In the genomic region with DNA sequence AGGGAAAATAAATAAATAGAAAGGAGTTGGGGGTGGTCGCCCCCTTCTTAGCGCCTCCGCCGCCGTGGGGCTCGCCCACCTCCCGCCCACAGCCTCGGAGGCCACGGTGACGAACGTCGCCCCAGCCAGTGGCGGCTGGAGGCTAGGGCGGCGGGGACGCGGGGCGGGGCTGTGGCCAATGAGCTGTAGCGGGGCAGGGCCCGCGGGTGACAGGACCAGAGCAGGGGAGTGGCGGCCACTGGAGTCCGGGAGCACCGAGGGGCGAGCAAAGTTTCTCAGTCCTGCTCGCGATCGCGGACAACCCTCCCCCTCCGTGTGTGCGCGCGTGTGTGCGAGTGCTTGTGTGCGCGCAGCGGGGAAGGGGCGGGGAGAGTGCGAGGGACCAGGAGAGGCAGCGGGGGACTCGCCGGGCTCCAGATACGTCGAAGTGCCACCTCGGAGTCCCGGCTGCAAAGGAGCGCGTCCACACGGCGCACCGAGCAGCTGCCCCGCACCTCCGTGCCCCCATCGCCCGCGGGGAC, we compare ENCODE assay signal across 8 mouse cellular contexts. TPM values are rescaled to one million over a fixed set of nuclear protein-coding genes. Genes with fewer than 3 reads are reported as not detected.
DNase-seq lines count a peak whose midpoint lies in the region; ATAC-seq and TF ChIP-seq lines count a peak whose summit lies in the region.

No protein-coding gene starts in this region.

- peak; percentile 94 for DNase-seq in brain, embryonic 14.5 days (ENCODE audit: low read depth)
- DNase-seq in heart, postnatal 4 days = peak; percentile 91
- peak; percentile 78 to 85 for DNase-seq in layer of hippocampus, postnatal 10 days (ENCODE audit: low spot score in 2 of 2)
- DNase-seq in lung, postnatal 10 days = peak; percentile 94
- DNase-seq in retina, embryonic 14.5 days (ENCODE audit: low spot score) = peak; percentile 91
- peak; percentile 67 to 72 for DNase-seq in urinary bladder, adult 18-20 months (ENCODE audit: low spot score in 2 of 2)

- peaks cover 4% of the 10 kb centered on the region for H3K27me3 ChIP-seq in C2C12 (ENCODE audit: control insufficient read depth, insufficient read depth, insufficient read length)

- no peaks in the 10 kb centered on the region for H3K79me3 ChIP-seq in C2C12 (ENCODE audit: low read depth)

- no peaks in the 10 kb centered on the region for H3K79me2 ChIP-seq in C2C12 (ENCODE audit: control insufficient read depth, insufficient read depth)

- no peaks in the 10 kb centered on the region for H3K36me3 ChIP-seq in C2C12 (ENCODE audit: control insufficient read depth, insufficient read depth)

- TF ChIP-seq POLR2A in brain, embryonic 14.5 days (IDR thresholded peaks at IDR 0.05; ENCODE audit: borderline replicate concordance, extremely low read depth, insufficient read depth, insufficient read length, poor library complexity, severe bottlenecking) = 0 out of 2 replicates have a peak, but pooled peaks have one; percentile 33

- H3ac ChIP-seq in C2C12 (ENCODE audit: control insufficient read depth, insufficient read length, low read depth) = peak overlapping the region; percentile 74

- peak overlapping the region; percentile 37 for H3K4me3 ChIP-seq in C2C12 (ENCODE audit: insufficient read depth, poor library complexity, severe bottlenecking)

- peak; percentile 48 for ATAC-seq in frontal cortex, adult (ENCODE audit: low TSS enrichment)

- no peak for TF ChIP-seq CTCF in C2C12 (IDR thresholded peaks at IDR 0.05; ENCODE audit: control insufficient read depth, insufficient read depth, insufficient read length)
- TF ChIP-seq CTCF in brain, embryonic 14.5 days (IDR thresholded peaks at IDR 0.05; ENCODE audit: borderline replicate concordance, extremely low read depth, insufficient read depth, insufficient read length) = no peak

TF ChIP-seq in C2C12, 6 proteins besides CTCF, POLR2A, EP300 and RAD21:
- TF ChIP-seq MAX (IDR thresholded peaks at IDR 0.05) (no peak), CEBPB (IDR thresholded peaks at IDR 0.05; ENCODE audit: low read depth) (no peak), MYOG (IDR thresholded peaks at IDR 0.05; ENCODE audit: control insufficient read depth, extremely low read depth, insufficient read length) (no peak), MYOD1 (IDR thresholded peaks at IDR 0.05; ENCODE audit: control insufficient read depth, insufficient read length, low read depth) (no peak), FOSL1 (IDR thresholded peaks at IDR 0.05; ENCODE audit: insufficient read depth, low read length, poor library complexity, severe bottlenecking) (no peak), USF1 (IDR thresholded peaks at IDR 0.05; ENCODE audit: low read depth) (no peak)

RNA-seq across cellular contexts. Expression of gene Fat4, which starts 1.2 kb away (rescaled TPM):
- polyA plus RNA-seq in C2C12 (2012; fragmentation: generic; extraction: Trizol) = 0.29 TPM
- 13.9 and 20.9 TPM in 2 replicates for polyA plus RNA-seq in brain, embryonic 14.5 days (2012; rRNA removed)
- total RNA-seq in heart, postnatal 4 days (2021) = 10 to 100 TPM; 19.5 to 20.4 TPM
- total RNA-seq in layer of hippocampus, postnatal 10 days (2021) = 10 to 100 TPM; 44.6 to 46.4 TPM

Comparison
In these comparisons a context has a peak if more than half of its experiments do, and no peak if none do; other contexts are left out.
1. Peak in every context shown above with its lines: DNase-seq, ATAC-seq and H3K4me3 ChIP-seq.